21 mouse cellular contexts compared by ENCODE assay signal in genomic region chr13:97415381-97415780, GRCm38 (mm10).
DNase-seq lines count a peak whose midpoint lies in the region; ATAC-seq and TF ChIP-seq lines count a peak whose summit lies in the region.
"Had no signal": no experiment of that assay in that cellular context is flagged by ENCODE, and none has a peak within 500 bp of the region (broad histone marks: within the 10 kb centered on the region; RNA-seq: fewer than 3 reads in every experiment).

No protein-coding gene starts in this region.

- TF ChIP-seq CTCF in hindbrain, postnatal 0 days (IDR thresholded peaks at IDR 0.05; ENCODE audit: low read depth) = no peak

- 70% methylated on average over 2 of the region's 2 CpGs for WGBS in embryonic facial prominence, embryonic 13.5 days
- 92% methylated on average over 2 of the region's 2 CpGs for WGBS in embryonic facial prominence, embryonic 10.5 days
- WGBS in hindbrain, postnatal 0 days = 46% methylated on average over 2 of the region's 2 CpGs
- whole genome bisulfite sequencing in hindbrain, embryonic 16.5 days = 71% methylated on average over 2 of the region's 2 CpGs
- WGBS in midbrain, embryonic 14.5 days = 84% methylated on average over 2 of the region's 2 CpGs
- WGBS in midbrain, embryonic 15.5 days = 85% methylated on average over 2 of the region's 2 CpGs
- WGBS in embryonic facial prominence, embryonic 14.5 days = 51% methylated on average over 2 of the region's 2 CpGs

- DNase-seq in embryonic facial prominence, embryonic 10.5 days (ENCODE audit: low spot score) = no peak
- DNase-seq in hindbrain, postnatal 0 days (ENCODE audit: low spot score) = peak; percentile 74
- no peak for DNase-seq in midbrain, embryonic 14.5 days
- DNase-seq in embryonic facial prominence, embryonic 14.5 days (ENCODE audit: low spot score) = peak; percentile 82
- DNase-seq in kidney, postnatal 14 days = no peak
- DNase-seq: adrenal gland, adult 2 months; adrenal gland, postnatal 25 days; cerebellum, adult 11 months; cerebellum, adult 8-10 months; forebrain, postnatal 0 days; gastrocnemius, postnatal 14 days; heart, postnatal 10 days; kidney, adult 11 months had no signal

- no peak for ATAC-seq in embryonic facial prominence, embryonic 13.5 days (ENCODE audit: insufficient number of reproducible peaks, insufficient read depth, low FRiP score, low TSS enrichment, low read depth)
- peak; percentile 78 for ATAC-seq in hindbrain, postnatal 0 days
- ATAC-seq in hindbrain, embryonic 16.5 days = no peak
- no peak for ATAC-seq in midbrain, embryonic 14.5 days (ENCODE audit: low FRiP score, low TSS enrichment)
- no peak for ATAC-seq in midbrain, embryonic 15.5 days (replicated peaks)
- peak; percentile 74 for ATAC-seq in embryonic facial prominence, embryonic 14.5 days (ENCODE audit: low read depth)
- ATAC-seq: activated CD4-positive, CD25-positive, alpha-beta regulatory T cell, adult 4 months; forebrain, embryonic 13.5 days; Patski had no signal

- no peak overlapping the region for H3K4me3 ChIP-seq in embryonic facial prominence, embryonic 13.5 days
- H3K4me3 ChIP-seq in embryonic facial prominence, embryonic 10.5 days = no peak overlapping the region
- H3K4me3 ChIP-seq in hindbrain, postnatal 0 days (ENCODE audit: low read length) = no peak overlapping the region
- no peak overlapping the region for H3K4me3 ChIP-seq in hindbrain, embryonic 16.5 days (ENCODE audit: low read length)
- H3K4me3 ChIP-seq in midbrain, embryonic 14.5 days (replicated peaks; ENCODE audit: low read depth, low read length) = no peak overlapping the region
- H3K4me3 ChIP-seq in midbrain, embryonic 15.5 days = no peak overlapping the region
- H3K4me3 ChIP-seq in embryonic facial prominence, embryonic 14.5 days (ENCODE audit: low read depth, low read length) = no peak overlapping the region
- H3K4me3 ChIP-seq: forebrain, embryonic 13.5 days; hindbrain, embryonic 15.5 days had no signal

- peaks cover 39% of the 10 kb centered on the region for H3K4me1 ChIP-seq in embryonic facial prominence, embryonic 13.5 days
- H3K4me1 ChIP-seq in embryonic facial prominence, embryonic 10.5 days = peaks cover 8% of the 10 kb centered on the region
- H3K4me1 ChIP-seq in hindbrain, postnatal 0 days (ENCODE audit: insufficient read depth, low read length) = no peaks in the 10 kb centered on the region
- H3K4me1 ChIP-seq in hindbrain, embryonic 16.5 days (ENCODE audit: control insufficient read depth, insufficient read depth, low read depth, low read length) = no peaks in the 10 kb centered on the region; the same call in none of the 2 replicates
- H3K4me1 ChIP-seq in midbrain, embryonic 14.5 days (ENCODE audit: control insufficient read depth, insufficient read depth, low read length) = peaks cover 19% of the 10 kb centered on the region
- peaks cover 13% of the 10 kb centered on the region for H3K4me1 ChIP-seq in midbrain, embryonic 15.5 days
- peaks cover 31% of the 10 kb centered on the region for H3K4me1 ChIP-seq in embryonic facial prominence, embryonic 14.5 days (ENCODE audit: control insufficient read depth, insufficient read depth, low read length)

- H3K36me3 ChIP-seq in embryonic facial prominence, embryonic 13.5 days = no peaks in the 10 kb centered on the region
- H3K36me3 ChIP-seq in embryonic facial prominence, embryonic 10.5 days (replicated peaks) = no peaks in the 10 kb centered on the region
- no peaks in the 10 kb centered on the region for H3K36me3 ChIP-seq in hindbrain, postnatal 0 days (ENCODE audit: insufficient read depth, low read length)
- no peaks in the 10 kb centered on the region for H3K36me3 ChIP-seq in hindbrain, embryonic 16.5 days (ENCODE audit: control insufficient read depth, insufficient read depth, low read length)
- no peaks in the 10 kb centered on the region for H3K36me3 ChIP-seq in midbrain, embryonic 14.5 days (ENCODE audit: control insufficient read depth, insufficient read depth, low read length)
- H3K36me3 ChIP-seq in midbrain, embryonic 15.5 days (replicated peaks) = no peaks in the 10 kb centered on the region
- no peaks in the 10 kb centered on the region for H3K36me3 ChIP-seq in embryonic facial prominence, embryonic 14.5 days (ENCODE audit: control insufficient read depth, insufficient read depth, low read length)
- H3K36me3 ChIP-seq: hindbrain, embryonic 15.5 days had no signal

- no peaks in the 10 kb centered on the region for H3K27me3 ChIP-seq in embryonic facial prominence, embryonic 13.5 days
- no peaks in the 10 kb centered on the region for H3K27me3 ChIP-seq in embryonic facial prominence, embryonic 10.5 days (replicated peaks; ENCODE audit: low read depth, poor library complexity, severe bottlenecking)
- H3K27me3 ChIP-seq in hindbrain, postnatal 0 days (ENCODE audit: insufficient read depth, low read length) = no peaks in the 10 kb centered on the region
- no peaks in the 10 kb centered on the region for H3K27me3 ChIP-seq in hindbrain, embryonic 16.5 days (replicated peaks; ENCODE audit: control insufficient read depth, insufficient read depth, low read length)
- H3K27me3 ChIP-seq in midbrain, embryonic 14.5 days (ENCODE audit: control insufficient read depth, insufficient read depth, low read length) = no peaks in the 10 kb centered on the region
- H3K27me3 ChIP-seq in midbrain, embryonic 15.5 days (replicated peaks) = no peaks in the 10 kb centered on the region
- H3K27me3 ChIP-seq in embryonic facial prominence, embryonic 14.5 days (replicated peaks; ENCODE audit: control insufficient read depth, insufficient read depth, low read length) = no peaks in the 10 kb centered on the region
- H3K27me3 ChIP-seq: CH12.LX; forebrain, embryonic 13.5 days; hindbrain, embryonic 15.5 days; Patski had no signal

- H3K9me3 ChIP-seq in embryonic facial prominence, embryonic 13.5 days = no peaks in the 10 kb centered on the region
- no peaks in the 10 kb centered on the region for H3K9me3 ChIP-seq in embryonic facial prominence, embryonic 10.5 days
- no peaks in the 10 kb centered on the region for H3K9me3 ChIP-seq in hindbrain, postnatal 0 days (ENCODE audit: low read length)
- no peaks in the 10 kb centered on the region for H3K9me3 ChIP-seq in hindbrain, embryonic 16.5 days (ENCODE audit: control insufficient read depth, low read length)
- H3K9me3 ChIP-seq in midbrain, embryonic 14.5 days (ENCODE audit: control insufficient read depth, low read length) = no peaks in the 10 kb centered on the region
- no peaks in the 10 kb centered on the region for H3K9me3 ChIP-seq in midbrain, embryonic 15.5 days
- H3K9me3 ChIP-seq in embryonic facial prominence, embryonic 14.5 days (ENCODE audit: control insufficient read depth, low read length) = no peaks in the 10 kb centered on the region
- H3K9me3 ChIP-seq: forebrain, embryonic 13.5 days; hindbrain, embryonic 15.5 days had no signal

- 0 out of 2 replicates have a peak overlapping the region, but pooled peaks have one; percentile 16 for H3K4me2 ChIP-seq in embryonic facial prominence, embryonic 13.5 days
- H3K4me2 ChIP-seq in hindbrain, postnatal 0 days (ENCODE audit: low read depth, low read length) = no peak overlapping the region
- H3K4me2 ChIP-seq in hindbrain, embryonic 16.5 days (ENCODE audit: low read length) = no peak overlapping the region
- H3K4me2 ChIP-seq in midbrain, embryonic 14.5 days (ENCODE audit: low read length) = no peak overlapping the region
- no peak overlapping the region for H3K4me2 ChIP-seq in midbrain, embryonic 15.5 days
- no peak overlapping the region for H3K4me2 ChIP-seq in embryonic facial prominence, embryonic 14.5 days (ENCODE audit: low read depth, low read length)
- H3K4me2 ChIP-seq: forebrain, embryonic 13.5 days; hindbrain, embryonic 15.5 days had no signal

- H3K27ac ChIP-seq in embryonic facial prominence, embryonic 13.5 days = peak overlapping the region; percentile 28
- H3K27ac ChIP-seq in embryonic facial prominence, embryonic 10.5 days (replicated peaks) = no peak overlapping the region
- H3K27ac ChIP-seq in hindbrain, postnatal 0 days = no peak overlapping the region
- H3K27ac ChIP-seq in hindbrain, embryonic 16.5 days (ENCODE audit: low read depth, low read length) = no peak overlapping the region
- 0 out of 2 replicates have a peak overlapping the region, but pooled peaks have one; percentile 8 for H3K27ac ChIP-seq in midbrain, embryonic 14.5 days (replicated peaks; ENCODE audit: low read depth, low read length)
- no peak overlapping the region for H3K27ac ChIP-seq in midbrain, embryonic 15.5 days
- H3K27ac ChIP-seq in embryonic facial prominence, embryonic 14.5 days (replicated peaks; ENCODE audit: low read depth, low read length) = peak overlapping the region; percentile 17; the same call in 1 of the 2 replicates
- H3K27ac ChIP-seq: forebrain, embryonic 13.5 days; hindbrain, embryonic 15.5 days had no signal

- no peak overlapping the region for H3K9ac ChIP-seq in embryonic facial prominence, embryonic 13.5 days
- no peak overlapping the region for H3K9ac ChIP-seq in hindbrain, postnatal 0 days (replicated peaks; ENCODE audit: low read length)
- H3K9ac ChIP-seq in hindbrain, embryonic 16.5 days (ENCODE audit: low read depth, low read length) = no peak overlapping the region
- H3K9ac ChIP-seq in midbrain, embryonic 14.5 days (replicated peaks; ENCODE audit: low read length) = no peak overlapping the region
- no peak overlapping the region for H3K9ac ChIP-seq in midbrain, embryonic 15.5 days
- no peak overlapping the region for H3K9ac ChIP-seq in embryonic facial prominence, embryonic 14.5 days (ENCODE audit: low read depth, low read length)
- H3K9ac ChIP-seq: forebrain, embryonic 13.5 days; forebrain, postnatal 0 days; hindbrain, embryonic 15.5 days had no signal

Comparison
In these comparisons a context has a peak if more than half of its experiments do, and no peak if none do; other contexts are left out.
1. ATAC-seq: peak in hindbrain, postnatal 0 days (single experiment) and embryonic facial prominence, embryonic 14.5 days (single experiment); none in embryonic facial prominence, embryonic 13.5 days (single experiment), hindbrain, embryonic 16.5 days (single experiment), midbrain, embryonic 14.5 days (single experiment) and midbrain, embryonic 15.5 days (single experiment).
2. H3K27ac ChIP-seq: peak in embryonic facial prominence, embryonic 13.5 days (single experiment), midbrain, embryonic 14.5 days (single experiment) and embryonic facial prominence, embryonic 14.5 days (single experiment); none in embryonic facial prominence, embryonic 10.5 days (single experiment), hindbrain, postnatal 0 days (single experiment), hindbrain, embryonic 16.5 days (single experiment) and midbrain, embryonic 15.5 days (single experiment).
3. DNase-seq: peak in hindbrain, postnatal 0 days (single experiment) and embryonic facial prominence, embryonic 14.5 days (single experiment); none in embryonic facial prominence, embryonic 10.5 days (single experiment), midbrain, embryonic 14.5 days (single experiment) and kidney, postnatal 14 days (single experiment).